Mouse (Mus musculus) small intestine, adult 2 months (tissue): ENCODE data around the gene Cep68. TPM values are rescaled to one million over a fixed set of nuclear protein-coding genes. Genes with fewer than 3 reads are reported as not detected.

ENCODE experiments used
- H3K27ac ChIP-seq: fragments of 200-500 bp; 2 replicates; pipeline ENCODE4 v1.5.1; 2012; ENCODE audit warnings: low read depth, low read length, control low read depth, inconsistent platforms; ENCODE audit not compliant: insufficient read depth
- H3K27me3 ChIP-seq: fragments of 200-500 bp; 2 replicates; pipeline ENCODE4 v1.6.1; 2012; ENCODE audit warnings: mild to moderate bottlenecking, moderate library complexity, low read length, inconsistent platforms; ENCODE audit not compliant: control insufficient read depth, insufficient read depth
- H3K36me3 ChIP-seq: fragments of 200-500 bp; 2 replicates; pipeline ENCODE4 v1.6.1; 2012; ENCODE audit warnings: mild to moderate bottlenecking, low read length, control low read depth, inconsistent platforms; ENCODE audit not compliant: control insufficient read depth, insufficient read depth
- H3K4me1 ChIP-seq: fragments of 200-500 bp; 2 replicates; pipeline ENCODE4 v1.6.1; 2012; ENCODE audit warnings: low read length, inconsistent platforms, mixed read lengths; ENCODE audit not compliant: control insufficient read depth, insufficient read depth, insufficient read length
- H3K4me3 ChIP-seq: fragments of 200-500 bp; 2 replicates; pipeline ENCODE4 v1.5.1; 2012; ENCODE audit warnings: low read depth, mild to moderate bottlenecking, control low read depth, inconsistent platforms, low read length, moderate library complexity
- CTCF ChIP-seq: fragments of 200-500 bp; IDR thresholded peaks from 2 replicates; pipeline ENCODE4 v1.5.1; 2012; ENCODE audit warnings: low read depth, mild to moderate bottlenecking, control low read depth, inconsistent platforms, low read length, moderate library complexity, mixed read lengths; ENCODE audit not compliant: insufficient replicate concordance, insufficient read length; ENCODE audit errors: extremely low read depth
- POLR2A ChIP-seq: fragments of 200-500 bp; IDR thresholded peaks from 2 replicates; pipeline ENCODE4 v1.6.1; 2012; ENCODE audit warnings: low read depth, mild to moderate bottlenecking, control low read depth, inconsistent platforms, low read length, moderate library complexity
- WGBS: fragments of 180-500 bp; shearing (Covaris S2); methylation state at CpG from one replicate; pipeline ENCODE4 v1.1.7; 2018; 5-methylcytosine and 5-hydroxymethylcytosine counted together
- polyA plus RNA-seq: library from polyadenylated mRNA; depleted of rRNA; stranded (reverse); fragments of >200 nt; gene quantifications from 2 replicates; pipeline ENCODE4 v1.2.3, GENCODE M21; 2012

The Cep68 gene
- polyA plus RNA-seq, 1 experiment, result 3.5 TPM

DNA sequence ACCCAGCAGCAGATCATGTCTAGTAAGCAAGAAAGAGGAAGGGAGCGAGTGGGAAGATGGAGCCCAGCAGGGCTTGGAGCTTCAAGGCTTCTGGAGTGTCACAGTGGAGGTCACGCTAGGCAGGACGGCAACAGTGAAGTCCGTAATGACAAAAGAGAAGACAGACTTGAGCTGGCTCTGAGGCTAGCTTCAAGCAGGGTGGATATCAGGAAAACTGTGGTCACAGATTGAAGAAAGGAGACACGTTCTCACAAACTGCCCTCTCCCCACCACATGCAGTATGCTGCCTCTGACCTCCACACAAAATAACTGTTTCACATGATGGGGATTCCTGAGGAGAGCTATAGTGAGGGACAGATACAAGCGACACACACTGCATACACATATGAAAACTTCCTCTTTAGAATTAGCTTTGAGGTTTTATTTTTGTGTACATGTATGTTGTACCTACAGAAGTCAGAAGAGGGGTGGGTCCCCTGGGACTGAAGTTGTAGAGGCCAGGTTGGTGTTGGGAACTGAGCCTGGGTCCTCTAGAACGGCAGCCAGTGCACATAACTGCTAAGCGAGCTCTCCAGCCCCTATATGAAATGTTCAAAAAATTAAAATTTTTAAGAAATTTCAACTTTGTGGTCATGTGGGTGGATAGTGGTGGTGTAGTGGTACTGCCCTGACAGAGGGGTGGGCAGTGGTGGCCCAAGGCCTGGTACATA lies 1.9 kb downstream of the Cep68 start:
- Histone ChIP-seq H3K36me3 (peaks cover 2% of the 10 kb centered on the region; the same call in 1 of the 2 replicates), H3K27me3 (no peaks in the 10 kb centered on the region), H3K4me1 (peaks cover 3% of the 10 kb centered on the region; the same call in 1 of the 2 replicates), H3K4me3 (no peak overlapping the region), H3K27ac (no peak overlapping the region)
- whole genome bisulfite sequencing, result 86% methylated on average over 8 of the region's 8 CpGs
- TF ChIP-seq POLR2A (no peak), CTCF (no peak)

DNA sequence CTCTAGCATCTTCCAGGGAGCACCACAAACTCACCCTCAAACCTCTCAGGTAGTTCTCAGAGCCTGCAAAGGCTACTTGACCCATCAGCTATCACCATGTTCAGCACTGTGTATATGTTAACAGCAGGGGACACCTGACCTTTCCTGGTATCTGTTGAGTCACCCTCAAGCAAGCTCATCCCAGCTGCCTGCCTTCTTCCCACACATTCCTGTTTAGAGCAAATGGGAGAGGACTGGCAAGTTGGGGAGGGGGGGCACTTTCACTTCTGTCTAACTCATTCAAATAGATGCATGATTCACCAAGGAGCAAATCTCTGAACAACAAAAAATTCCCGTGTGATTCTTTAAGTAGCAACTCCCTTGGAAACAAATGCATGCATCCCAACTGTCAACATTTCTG lies 2.6 kb downstream of the Cep68 start:
- Histone ChIP-seq H3K27ac (no peak overlapping the region), H3K4me3 (no peak overlapping the region), H3K4me1 (peaks cover 3% of the 10 kb centered on the region; the same call in 1 of the 2 replicates), H3K27me3 (no peaks in the 10 kb centered on the region), H3K36me3 (peaks cover 3% of the 10 kb centered on the region; the same call in 1 of the 2 replicates)
- 36% methylated on average over 1 of the region's 1 CpGs for WGBS
- no peak for TF ChIP-seq POLR2A
- no peak for TF ChIP-seq CTCF

DNA sequence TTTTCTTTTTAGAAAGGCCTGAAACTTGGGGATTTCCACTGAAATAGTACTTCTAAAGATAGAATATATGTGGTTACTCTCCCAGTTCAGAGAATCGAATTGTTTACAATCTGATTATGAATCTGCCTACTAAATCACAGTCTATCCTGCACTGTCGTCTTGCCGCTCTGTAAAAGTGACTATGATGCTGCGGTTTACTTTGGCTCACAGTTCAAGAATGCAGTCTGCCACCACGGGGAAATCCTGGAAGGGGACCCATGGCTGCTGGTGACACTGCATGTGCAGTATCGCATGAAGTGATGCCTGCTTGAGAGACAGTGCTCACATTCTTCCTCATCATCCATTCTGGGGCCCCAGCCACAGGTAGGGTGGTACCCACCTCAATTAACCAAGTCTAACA lies 3.9 kb downstream of the Cep68 start:
- H3K4me3 ChIP-seq, result no peak overlapping the region
- no peak for TF ChIP-seq CTCF
- no peak for TF ChIP-seq POLR2A
- WGBS, result 76% methylated on average over 6 of the region's 6 CpGs
- no peaks in the 10 kb centered on the region for H3K27me3 ChIP-seq
- H3K4me1 ChIP-seq, result peaks cover 3% of the 10 kb centered on the region; the same call in 1 of the 2 replicates
- no peak overlapping the region for H3K27ac ChIP-seq
- H3K36me3 ChIP-seq, result peaks cover 5% of the 10 kb centered on the region; the same call in 1 of the 2 replicates

DNA sequence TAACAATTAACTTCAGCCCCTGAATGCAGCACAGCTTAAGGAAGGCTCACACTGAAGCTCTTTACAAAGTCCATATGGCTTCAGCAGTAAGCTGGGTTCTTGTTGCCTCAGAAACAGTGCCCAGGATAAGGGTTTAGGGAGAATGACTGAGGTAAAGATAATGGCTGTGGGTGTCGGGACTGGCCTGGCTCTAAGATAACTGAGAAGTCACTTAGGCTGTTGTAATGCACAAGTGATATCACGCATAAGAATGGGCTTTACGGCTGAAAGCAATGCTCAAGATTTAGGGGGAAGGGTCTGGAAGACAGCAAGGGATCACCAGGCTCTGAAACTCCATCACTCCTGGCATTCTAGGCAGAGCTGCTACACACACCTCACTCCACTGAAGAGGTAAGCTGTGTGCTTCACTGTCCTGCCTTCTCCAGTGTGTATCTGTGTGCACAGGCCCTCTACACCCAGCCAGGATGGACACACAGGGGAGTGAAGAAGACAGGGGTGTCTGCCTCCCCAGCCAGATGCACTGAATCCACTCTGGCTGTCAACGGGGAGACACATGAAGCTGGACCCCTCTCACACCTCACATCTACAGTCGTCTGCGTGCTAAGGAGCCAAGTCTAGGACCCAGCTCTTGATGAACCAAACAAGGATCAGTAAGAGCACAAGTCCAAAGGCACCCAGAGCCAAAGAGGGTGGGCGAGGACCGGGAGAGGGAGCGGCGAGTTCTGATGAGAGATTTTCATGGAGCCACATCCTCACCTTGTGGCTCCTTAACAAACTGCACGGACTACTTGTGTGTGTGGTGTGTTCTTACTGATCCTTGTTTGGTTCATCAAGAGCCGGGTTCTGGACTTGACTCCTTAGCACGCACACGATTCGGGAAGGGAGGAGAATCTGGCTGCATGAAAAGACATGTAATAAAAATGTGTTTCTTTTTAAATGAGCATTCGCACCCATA lies 4.6 kb downstream of the Cep68 start:
- no peaks in the 10 kb centered on the region; the same call in 1 of the 2 replicates for H3K4me1 ChIP-seq
- no peaks in the 10 kb centered on the region for H3K27me3 ChIP-seq
- 85% methylated on average over 16 of the region's 16 CpGs for WGBS
- no peak overlapping the region for H3K4me3 ChIP-seq
- no peak overlapping the region for H3K27ac ChIP-seq
- TF ChIP-seq POLR2A, result no peak
- no peak for TF ChIP-seq CTCF
- peaks cover 11% of the 10 kb centered on the region; the same call in 1 of the 2 replicates for H3K36me3 ChIP-seq

- no peaks in the 10 kb centered on the region for H3K4me1 ChIP-seq
- no peak overlapping the region for H3K4me3 ChIP-seq
- peaks cover 23% of the 10 kb centered on the region for H3K36me3 ChIP-seq
- H3K27me3 ChIP-seq, result no peaks in the 10 kb centered on the region
- WGBS, result 64% methylated on average over 9 of the region's 9 CpGs
- no peak overlapping the region for H3K27ac ChIP-seq
- TF ChIP-seq POLR2A (no peak), CTCF (no peak)
Observed at GRCm38 (mm10) chr11:20243214-20243913, 5.9 kb downstream of the Cep68 start.

- 85% methylated on average over 6 of the region's 6 CpGs for WGBS
- Histone ChIP-seq H3K27me3 (no peaks in the 10 kb centered on the region), H3K4me3 (no peak overlapping the region), H3K27ac (no peak overlapping the region), H3K4me1 (no peaks in the 10 kb centered on the region), H3K36me3 (peaks cover 27% of the 10 kb centered on the region)
- TF ChIP-seq CTCF (no peak), POLR2A (no peak)
Observed at GRCm38 (mm10) chr11:20242366-20243056, 6.7 kb downstream of the Cep68 start.
